Mouse (Mus musculus) embryonic facial prominence, embryonic 12.5 days (tissue): ENCODE measurements around the gene Dennd5b. TPM values are rescaled to one million over a fixed set of nuclear protein-coding genes. Genes with fewer than 3 reads are reported as not detected.
"Not testable (repeated sequence)": the region's sequence is repeated elsewhere in the genome, so short reads cannot be mapped to it uniquely, and the experiment has no call there.

Experiments used
- ATAC-seq: fragments of 200-750 bp; cut with Nextera tagmentation; 2 replicates; pipeline ENCODE4 v1.8.0; 2017; ENCODE audit not compliant: insufficient number of reproducible peaks, insufficient read depth, low FRiP score, low TSS enrichment
- H3K27ac ChIP-seq: fragments of 300-500 bp; sonication (generic); 2 replicates; pipeline ENCODE4 v1.5.1; 2016; ENCODE audit warnings: mild to moderate bottlenecking
- H3K27me3 ChIP-seq: fragments of 300-500 bp; sonication (generic); 2 replicates; pipeline ENCODE4 v1.6.1; 2016; ENCODE audit warnings: mild to moderate bottlenecking, moderate library complexity
- H3K36me3 ChIP-seq: fragments of 300-500 bp; sonication (generic); 2 replicates; pipeline ENCODE4 v1.6.1; 2016; ENCODE audit warnings: mild to moderate bottlenecking
- H3K4me1 ChIP-seq: fragments of 300-500 bp; sonication (generic); 2 replicates; pipeline ENCODE4 v1.6.1; 2016
- H3K4me2 ChIP-seq: fragments of 300-500 bp; sonication (generic); replicated peaks from 2 replicates; pipeline ENCODE4 v1.6.1; 2016; ENCODE audit warnings: mild to moderate bottlenecking, moderate library complexity
- H3K4me3 ChIP-seq: fragments of 300-500 bp; sonication (generic); 2 replicates; pipeline ENCODE4 v1.5.1; 2016; ENCODE audit warnings: mild to moderate bottlenecking
- H3K9ac ChIP-seq: fragments of 300-500 bp; sonication (generic); 2 replicates; pipeline ENCODE4 v1.6.1; 2016; ENCODE audit warnings: mild to moderate bottlenecking, moderate library complexity
- H3K9me3 ChIP-seq: fragments of 300-500 bp; sonication (generic); 2 replicates; pipeline ENCODE4 v1.6.1; 2016; ENCODE audit warnings: mild to moderate bottlenecking, moderate library complexity
- WGBS: fragments of 180-500 bp; shearing (Covaris S2); methylation state at CpG from one replicate; pipeline ENCODE4 v1.1.7; 2016; 5-methylcytosine and 5-hydroxymethylcytosine counted together
- polyA plus RNA-seq: library from polyadenylated mRNA; unstranded; fragments of >200 nt; fragmentation: Nextera tagmentation; extraction: Ambion mirVana; gene quantifications from 2 replicates; pipeline ENCODE4 v1.2.1, GENCODE M21; 2016

Dennd5b gene
- polyA plus RNA-seq, 1 experiment from 2014 or later, result 8.1 TPM

GRCm38 (mm10) chr6:148943695-148944094 lies 157.8 kb downstream of the Dennd5b start:
- Histone ChIP-seq H3K4me3 (peak overlapping the region; percentile 87), H3K36me3 (no peaks in the 10 kb centered on the region), H3K27ac (no peak overlapping the region), H3K9me3 (no peaks in the 10 kb centered on the region), H3K27me3 (no peaks in the 10 kb centered on the region), H3K4me2 (peak overlapping the region; percentile 63), H3K9ac (peak overlapping the region; percentile 98), H3K4me1 (peaks cover 15% of the 10 kb centered on the region; the same call in 1 of the 2 replicates)
- whole genome bisulfite sequencing, result 11% methylated on average over 3 of the region's 3 CpGs
- no peak for ATAC-seq

- no peaks in the 10 kb centered on the region for H3K36me3 ChIP-seq
- ATAC-seq, result no peak
- H3K9ac ChIP-seq, result no peak overlapping the region
- H3K4me3 ChIP-seq, result no peak overlapping the region
- H3K4me2 ChIP-seq, result no peak overlapping the region
- 73% methylated on average over 4 of the region's 4 CpGs for WGBS
- no peaks in the 10 kb centered on the region for H3K9me3 ChIP-seq
- H3K27ac ChIP-seq, result no peak overlapping the region
- H3K4me1 ChIP-seq, result peaks cover 15% of the 10 kb centered on the region; the same call in 1 of the 2 replicates
- H3K27me3 ChIP-seq, result no peaks in the 10 kb centered on the region
Observed at GRCm38 (mm10) chr6:148942406-148942805, 159.1 kb downstream of the Dennd5b start.

DNA sequence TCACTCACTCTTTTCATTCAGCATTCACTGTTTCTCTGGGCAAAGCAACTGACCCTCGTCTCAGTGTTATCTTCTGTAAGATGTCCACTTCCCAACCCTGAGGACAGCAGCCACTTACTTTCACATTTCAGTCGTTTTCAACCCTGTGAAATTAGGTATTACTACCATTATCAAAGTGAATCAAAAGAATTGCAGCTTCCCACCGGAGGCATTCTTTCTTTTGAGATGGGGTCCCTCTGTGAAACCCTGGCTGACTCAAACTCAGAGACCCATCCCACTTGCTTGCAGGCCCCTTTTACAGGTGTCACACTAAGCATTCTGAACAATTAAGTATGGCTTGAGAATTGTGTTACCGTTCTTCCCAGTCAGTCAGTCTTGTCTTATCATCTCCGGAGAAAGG lies 159.6 kb downstream of the Dennd5b start:
- no peaks in the 10 kb centered on the region for H3K36me3 ChIP-seq
- no peak overlapping the region for H3K27ac ChIP-seq
- ATAC-seq, result no peak
- no peak overlapping the region for H3K9ac ChIP-seq
- H3K27me3 ChIP-seq, result no peaks in the 10 kb centered on the region
- 66% methylated on average over 5 of the region's 5 CpGs for WGBS
- H3K4me2 ChIP-seq, result no peak overlapping the region
- peaks cover 15% of the 10 kb centered on the region; the same call in 1 of the 2 replicates for H3K4me1 ChIP-seq
- no peaks in the 10 kb centered on the region for H3K9me3 ChIP-seq
- H3K4me3 ChIP-seq, result no peak overlapping the region

- 74% methylated on average over 2 of the region's 3 CpGs for WGBS
- H3K9me3 ChIP-seq, H3K4me3 ChIP-seq, H3K27ac ChIP-seq, ATAC-seq, H3K36me3 ChIP-seq, H3K9ac ChIP-seq, H3K27me3 ChIP-seq, H3K4me2 ChIP-seq: not testable (repeated sequence)
- peaks cover 19% of the 10 kb centered on the region; the same call in 1 of the 2 replicates for H3K4me1 ChIP-seq
Observed at GRCm38 (mm10) chr6:148940383-148940782, 161.1 kb downstream of the Dennd5b start.

Other genes with a start within 250 kb of the Dennd5b start
- 21.0 and 21.2 TPM in 2 replicates for gene Caprin2, start 205.4 kb downstream of the Dennd5b start, polyA plus RNA-seq
- 143 and 147 TPM in 2 replicates for gene Sinhcaf, start 155.2 kb downstream of the Dennd5b start, polyA plus RNA-seq
- not detected in 2 replicates for gene Gm10203, start 28.5 kb upstream of the Dennd5b start, polyA plus RNA-seq
- 12.1 and 15.2 TPM in 2 replicates for gene Etfbkmt, start 38.2 kb upstream of the Dennd5b start, polyA plus RNA-seq
- gene Amn1, start 87.0 kb upstream of the Dennd5b start, polyA plus RNA-seq, result 39.6 and 44.9 TPM in 2 replicates
- 50.8 and 55.2 TPM in 2 replicates for gene Resf1, start 207.7 kb upstream of the Dennd5b start, polyA plus RNA-seq